Mouse (Mus musculus) CD4-positive helper T cell, adult 2 months (primary cell): ENCODE results near the gene Ubl5.
"Not testable (repeated sequence)": the region's sequence is repeated elsewhere in the genome, so short reads cannot be mapped to it uniquely, and the experiment has no call there.

ENCODE experiments used
- DNase-seq: peaks from one replicate; pipeline ENCODE4 v3.0.0-alpha.2; 2012; ENCODE audit warnings: low read depth, missing footprints, low spot score

The Ubl5 gene

GRCm38 (mm10) chr9:20642101-20642895 is at the start of gene Ubl5:
Ubl5 (plus strand) TSS chr9:20642878.
- peak; percentile 73 for DNase-seq

- DNase-seq: no peak
Measured at GRCm38 (mm10) chr9:20601270-20601669, 41.4 kb upstream of the Ubl5 start.

- no peak for DNase-seq
Measured at GRCm38 (mm10) chr9:20606269-20606668, 36.4 kb upstream of the Ubl5 start.

- DNase-seq: peak; percentile 96
Measured at GRCm38 (mm10) chr9:20607100-20607974, 35.3 kb upstream of the Ubl5 start.

- peak; percentile 59 for DNase-seq
Measured at GRCm38 (mm10) chr9:20609831-20610464, 32.7 kb upstream of the Ubl5 start.

GRCm38 (mm10) chr9:20611976-20612375 is 30.7 kb upstream of the Ubl5 start:
- DNase-seq: no peak

GRCm38 (mm10) chr9:20616685-20617084 is 26.0 kb upstream of the Ubl5 start:
- DNase-seq: no peak

- no peak for DNase-seq
Measured at GRCm38 (mm10) chr9:20631332-20631731, 11.3 kb upstream of the Ubl5 start.

- not testable (repeated sequence) for DNase-seq
Measured at GRCm38 (mm10) chr9:20635676-20636075, 7.0 kb upstream of the Ubl5 start.

- DNase-seq: peak; percentile 34
Measured at GRCm38 (mm10) chr9:20636256-20636655, 6.4 kb upstream of the Ubl5 start.

GRCm38 (mm10) chr9:20636790-20637189 is 5.9 kb upstream of the Ubl5 start:
- DNase-seq: no peak

- DNase-seq: no peak
Measured at GRCm38 (mm10) chr9:20638552-20638951, 4.1 kb upstream of the Ubl5 start.

- no peak for DNase-seq
Measured at GRCm38 (mm10) chr9:20639486-20639885, 3.2 kb upstream of the Ubl5 start.

- no peak for DNase-seq
Measured at GRCm38 (mm10) chr9:20641501-20641900, 1.2 kb upstream of the Ubl5 start.

- peak; percentile 93 for DNase-seq
Measured at GRCm38 (mm10) chr9:20642896-20643466, 303 bp downstream of the Ubl5 start.

- DNase-seq: peak; percentile 54
Measured at GRCm38 (mm10) chr9:20643781-20644180, 1.1 kb downstream of the Ubl5 start.

GRCm38 (mm10) chr9:20644360-20645081 is 1.8 kb downstream of the Ubl5 start, which contains the start of gene Fbxl12:
Fbxl12 (minus strand) TSS chr9:20644767.
- DNase-seq: peak; percentile 90

GRCm38 (mm10) chr9:20645121-20645520 is 2.4 kb downstream of the Ubl5 start:
- DNase-seq: peak; percentile 85

GRCm38 (mm10) chr9:20651602-20652259 is 9.1 kb downstream of the Ubl5 start, which contains the start of gene Pin1:
Pin1 (plus strand) TSS chr9:20652095.
- DNase-seq: peak; percentile 100

GRCm38 (mm10) chr9:20652260-20652658 is 9.6 kb downstream of the Ubl5 start:
- DNase-seq: no peak
